Mouse (Mus musculus) heart, embryonic 12.5 days (tissue): ENCODE results near the gene Rragd. TPM values are rescaled to one million over a fixed set of nuclear protein-coding genes. Genes with fewer than 3 reads are reported as not detected.

ENCODE experiments used
- ATAC-seq: fragments of 200-750 bp; cut with Nextera tagmentation; 2 replicates; pipeline ENCODE4 v1.8.0; 2017; ENCODE audit warnings: moderate TSS enrichment, moderate library complexity; ENCODE audit not compliant: insufficient number of reproducible peaks, low FRiP score
- H3K27ac ChIP-seq: fragments of 300-500 bp; sonication (generic); 2 replicates; pipeline ENCODE4 v1.5.1; 2016; ENCODE audit warnings: mild to moderate bottlenecking, moderate library complexity; ENCODE audit not compliant: poor library complexity, severe bottlenecking
- H3K27me3 ChIP-seq: fragments of 300-500 bp; sonication (generic); replicated peaks from 2 replicates; pipeline ENCODE4 v1.6.1; 2016; ENCODE audit warnings: mild to moderate bottlenecking, moderate library complexity
- H3K36me3 ChIP-seq: fragments of 300-500 bp; sonication (generic); 2 replicates; pipeline ENCODE4 v1.6.1; 2016; ENCODE audit warnings: mild to moderate bottlenecking, moderate library complexity
- H3K4me1 ChIP-seq: fragments of 300-500 bp; sonication (generic); replicated peaks from 2 replicates; pipeline ENCODE4 v1.6.1; 2016; ENCODE audit warnings: mild to moderate bottlenecking
- H3K4me2 ChIP-seq: fragments of 300-500 bp; sonication (generic); 2 replicates; pipeline ENCODE4 v1.6.1; 2016; ENCODE audit warnings: mild to moderate bottlenecking, moderate library complexity
- H3K4me3 ChIP-seq: fragments of 300-500 bp; sonication (generic); 2 replicates; pipeline ENCODE4 v1.5.1; 2016; ENCODE audit warnings: mild to moderate bottlenecking
- H3K9ac ChIP-seq: fragments of 300-500 bp; sonication (generic); 2 replicates; pipeline ENCODE4 v1.6.1; 2016; ENCODE audit warnings: mild to moderate bottlenecking, moderate library complexity
- H3K9me3 ChIP-seq: fragments of 300-500 bp; sonication (generic); replicated peaks from 2 replicates; pipeline ENCODE4 v1.6.1; 2016; ENCODE audit warnings: mild to moderate bottlenecking, moderate library complexity
- WGBS: fragments of 180-500 bp; shearing (Covaris S2); methylation state at CpG from one replicate; pipeline ENCODE4 v1.1.7; 2016; 5-methylcytosine and 5-hydroxymethylcytosine counted together
- polyA plus RNA-seq: library from polyadenylated mRNA; unstranded; fragments of >200 nt; fragmentation: Nextera tagmentation; extraction: Ambion mirVana; gene quantifications from 2 replicates; pipeline ENCODE4 v1.2.1, GENCODE M21; 2016

Gene Rragd
- polyA plus RNA-seq, 1 experiment from 2014 or later: 61.2 TPM

DNA sequence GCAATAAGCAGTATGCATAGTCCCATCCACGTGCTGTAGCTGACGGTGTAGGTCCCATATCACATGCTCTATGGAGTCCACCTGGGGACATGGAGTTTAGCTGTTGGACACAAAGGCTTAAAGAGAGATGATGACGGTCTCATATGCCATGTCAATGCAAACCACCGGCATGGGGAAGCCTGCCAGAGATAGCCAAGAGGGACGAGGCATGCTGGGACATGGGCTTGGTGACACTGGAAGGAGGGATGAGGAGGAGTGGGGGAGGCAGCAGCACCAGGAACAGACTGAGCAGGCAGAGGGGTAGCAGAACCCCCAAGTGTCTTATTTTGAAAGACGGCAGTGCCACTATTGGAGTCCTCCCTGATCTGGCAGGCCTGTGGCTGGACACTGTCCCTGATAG lies 85.0 kb downstream of the Rragd start:
- no peaks in the 10 kb centered on the region for H3K9me3 ChIP-seq
- no peak for ATAC-seq
- no peak overlapping the region for H3K4me2 ChIP-seq

DNA sequence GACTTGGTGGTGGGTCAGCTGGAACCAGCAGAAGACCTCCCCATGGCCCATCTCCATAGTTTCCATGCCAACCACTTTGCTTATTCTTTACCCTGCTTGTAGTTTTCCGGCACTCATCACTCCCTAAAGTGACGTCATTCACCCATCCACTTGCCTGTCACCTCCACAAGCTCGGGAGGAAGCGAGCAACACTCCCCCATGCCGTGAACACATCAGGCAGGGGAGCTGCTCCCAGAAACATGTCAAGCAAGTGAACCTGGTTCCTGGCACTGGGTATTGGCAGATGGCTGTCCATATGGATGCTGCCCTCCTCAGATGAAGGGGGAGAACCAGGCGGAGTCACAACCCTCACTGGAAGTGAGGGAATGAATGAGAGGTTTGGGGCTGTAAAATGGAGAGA lies 86.1 kb downstream of the Rragd start:
- Histone ChIP-seq H3K4me1 (peaks cover 20% of the 10 kb centered on the region), H3K27me3 (no peaks in the 10 kb centered on the region), H3K4me2 (no peak overlapping the region), H3K9ac (no peak overlapping the region), H3K9me3 (no peaks in the 10 kb centered on the region), H3K4me3 (no peak overlapping the region), H3K36me3 (no peaks in the 10 kb centered on the region), H3K27ac (no peak overlapping the region)
- WGBS: 49% methylated on average over 6 of the region's 6 CpGs
- ATAC-seq: no peak

More for the DNA sequence above, 85.0 kb downstream of the Rragd start:
- Histone ChIP-seq H3K9ac (no peak overlapping the region), H3K36me3 (no peaks in the 10 kb centered on the region), H3K4me1 (peaks cover 18% of the 10 kb centered on the region), H3K27ac (no peak overlapping the region), H3K27me3 (no peaks in the 10 kb centered on the region; the same call in 1 of the 2 replicates), H3K4me3 (no peak overlapping the region)
- WGBS: 80% methylated on average over 6 of the region's 6 CpGs

DNA sequence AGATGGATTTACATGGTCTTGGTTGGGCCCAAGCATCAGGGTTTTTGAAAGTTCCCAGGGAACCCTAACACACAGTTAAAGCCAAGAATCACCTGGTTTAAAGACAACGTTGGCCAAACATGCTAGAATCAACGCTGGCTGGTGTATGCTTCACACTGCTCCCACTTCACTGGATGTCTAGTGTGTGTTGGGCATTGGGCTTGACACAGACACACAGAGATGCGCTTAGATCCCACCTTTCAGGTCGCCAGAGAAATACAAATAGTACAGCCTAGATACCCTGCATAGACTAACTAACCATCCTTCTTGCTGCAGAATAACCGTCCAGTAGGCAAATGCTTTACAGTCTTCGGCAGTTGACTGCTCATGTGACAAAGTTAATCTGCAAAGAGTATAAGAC lies 87.5 kb downstream of the Rragd start:
- Histone ChIP-seq H3K27ac (no peak overlapping the region), H3K4me1 (peaks cover 20% of the 10 kb centered on the region)

DNA sequence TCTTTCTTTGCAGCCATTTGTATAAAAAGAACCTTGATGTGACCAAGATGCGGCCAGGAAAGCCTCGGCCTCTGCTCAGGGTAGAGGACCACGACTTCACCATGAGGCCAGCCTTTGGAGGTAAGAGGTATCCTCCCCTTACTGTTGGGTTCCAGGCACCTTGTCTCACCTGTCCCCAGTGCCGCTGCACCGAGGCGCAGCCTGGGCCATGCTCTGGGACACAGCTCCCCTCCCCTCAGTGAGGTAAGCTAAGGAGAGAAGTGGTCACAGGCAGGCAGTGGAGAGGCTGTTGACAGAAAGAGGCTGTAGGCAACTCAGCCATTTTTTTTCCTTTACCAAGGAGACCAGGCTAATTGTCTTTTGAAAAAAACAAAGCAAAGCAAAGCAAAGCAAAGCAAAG lies 88.5 kb downstream of the Rragd start:
- no peak overlapping the region for H3K4me3 ChIP-seq
- no peaks in the 10 kb centered on the region for H3K9me3 ChIP-seq
- no peak for ATAC-seq
- H3K27me3 ChIP-seq: no peaks in the 10 kb centered on the region
- 73% methylated on average over 6 of the region's 6 CpGs for WGBS
- H3K4me1 ChIP-seq: peaks cover 14% of the 10 kb centered on the region
- H3K27ac ChIP-seq: no peak overlapping the region
- no peak overlapping the region for H3K4me2 ChIP-seq
- H3K36me3 ChIP-seq: no peaks in the 10 kb centered on the region
- H3K9ac ChIP-seq: no peak overlapping the region

More for the DNA sequence above, 87.5 kb downstream of the Rragd start:
- WGBS: 88% methylated on average over 6 of the region's 6 CpGs
- no peak for ATAC-seq
- Histone ChIP-seq H3K27me3 (no peaks in the 10 kb centered on the region), H3K4me3 (no peak overlapping the region), H3K9ac (no peak overlapping the region), H3K9me3 (no peaks in the 10 kb centered on the region), H3K36me3 (no peaks in the 10 kb centered on the region), H3K4me2 (no peak overlapping the region)

Other genes with a start within 250 kb of the Rragd start
- 138 and 139 TPM in 2 replicates for gene Lyrm2, start 182.8 kb upstream of the Rragd start, polyA plus RNA-seq
- 7.0 and 7.7 TPM in 2 replicates for gene Ankrd6, start 32.2 kb upstream of the Rragd start, polyA plus RNA-seq
- gene Ube2j1, start 48.4 kb downstream of the Rragd start, polyA plus RNA-seq: 30.6 and 35.5 TPM in 2 replicates
- gene Gabrr2, start 80.0 kb downstream of the Rragd start, polyA plus RNA-seq: 0.28 TPM in 1 of 2 replicates, not detected in the other
- 0.10 and 0.11 TPM in 2 replicates for gene Gabrr1, start 149.5 kb downstream of the Rragd start, polyA plus RNA-seq
- gene Pm20d2, start 206.7 kb downstream of the Rragd start, polyA plus RNA-seq: 1.8 and 2.0 TPM in 2 replicates
- gene Srsf12, start 226.0 kb downstream of the Rragd start, polyA plus RNA-seq: 2.2 and 3.3 TPM in 2 replicates